Mouse (Mus musculus): Measurements from ENCODE around the gene Fut2. TPM values are rescaled to one million over a fixed set of nuclear protein-coding genes. Genes with fewer than 3 reads are reported as not detected.

Fut2 gene
- polyA plus RNA-seq, 1 experiment: 0.01 TPM

GRCm38 (mm10) chr7:45685811-45686210 lies 19.6 kb upstream of the Fut2 start:
- Histone ChIP-seq H3ac (ENCODE audit: control insufficient read depth, insufficient read length, low read depth) (no peak overlapping the region), H3K27me3 (ENCODE audit: control insufficient read depth, insufficient read depth, insufficient read length) (no peaks in the 10 kb centered on the region), H3K4me3 (ENCODE audit: insufficient read depth, poor library complexity, severe bottlenecking) (no peak overlapping the region), H3K79me3 (ENCODE audit: low read depth) (no peaks in the 10 kb centered on the region), H3K79me2 (ENCODE audit: control insufficient read depth, insufficient read depth) (no peaks in the 10 kb centered on the region), H3K36me3 (ENCODE audit: control insufficient read depth, insufficient read depth) (no peaks in the 10 kb centered on the region)
- TF ChIP-seq MYOD1 (IDR thresholded peaks at IDR 0.05; ENCODE audit: control insufficient read depth, insufficient read length, low read depth): no peak
- TF ChIP-seq CTCF (IDR thresholded peaks at IDR 0.05; ENCODE audit: control insufficient read depth, insufficient read depth, insufficient read length): no peak
- no peak for TF ChIP-seq FOSL1 (IDR thresholded peaks at IDR 0.05; ENCODE audit: insufficient read depth, low read length, poor library complexity, severe bottlenecking)
- no peak for TF ChIP-seq MAX (IDR thresholded peaks at IDR 0.05)
- TF ChIP-seq MYOG (IDR thresholded peaks at IDR 0.05; ENCODE audit: control insufficient read depth, extremely low read depth, insufficient read length): no peak
- no peak for TF ChIP-seq CEBPB (IDR thresholded peaks at IDR 0.05; ENCODE audit: low read depth)
- TF ChIP-seq USF1 (IDR thresholded peaks at IDR 0.05; ENCODE audit: low read depth): no peak

GRCm38 (mm10) chr7:45683396-45684050 lies 17.3 kb upstream of the Fut2 start, which contains the start of gene Ntn5:
Gene Ntn5 (plus strand): TSS chr7:45684022.
- Histone ChIP-seq H3K79me3 (ENCODE audit: low read depth) (no peaks in the 10 kb centered on the region), H3K36me3 (ENCODE audit: control insufficient read depth, insufficient read depth) (no peaks in the 10 kb centered on the region), H3K27me3 (ENCODE audit: control insufficient read depth, insufficient read depth, insufficient read length) (no peaks in the 10 kb centered on the region), H3K4me3 (ENCODE audit: insufficient read depth, poor library complexity, severe bottlenecking) (no peak within 1 kb of the TSS), H3ac (ENCODE audit: control insufficient read depth, insufficient read length, low read depth) (no peak within 1 kb of the TSS), H3K79me2 (ENCODE audit: control insufficient read depth, insufficient read depth) (no peaks in the 10 kb centered on the region)
- TF ChIP-seq MAX (IDR thresholded peaks at IDR 0.05) (no peak), CTCF (IDR thresholded peaks at IDR 0.05; ENCODE audit: control insufficient read depth, insufficient read depth, insufficient read length) (no peak), MYOD1 (IDR thresholded peaks at IDR 0.05; ENCODE audit: control insufficient read depth, insufficient read length, low read depth) (no peak), USF1 (IDR thresholded peaks at IDR 0.05; ENCODE audit: low read depth) (no peak), MYOG (IDR thresholded peaks at IDR 0.05; ENCODE audit: control insufficient read depth, extremely low read depth, insufficient read length) (no peak), CEBPB (IDR thresholded peaks at IDR 0.05; ENCODE audit: low read depth) (no peak), FOSL1 (IDR thresholded peaks at IDR 0.05; ENCODE audit: insufficient read depth, low read length, poor library complexity, severe bottlenecking) (no peak)

GRCm38 (mm10) chr7:45682144-45683126 lies 16.2 kb upstream of the Fut2 start:
- Histone ChIP-seq H3K4me3 (ENCODE audit: insufficient read depth, poor library complexity, severe bottlenecking) (no peak overlapping the region), H3K79me2 (ENCODE audit: control insufficient read depth, insufficient read depth) (no peaks in the 10 kb centered on the region)

GRCm38 (mm10) chr7:45681046-45681736 lies 15.0 kb upstream of the Fut2 start:
- Histone ChIP-seq H3ac (ENCODE audit: control insufficient read depth, insufficient read length, low read depth) (no peak overlapping the region), H3K27me3 (ENCODE audit: control insufficient read depth, insufficient read depth, insufficient read length) (no peaks in the 10 kb centered on the region), H3K4me3 (ENCODE audit: insufficient read depth, poor library complexity, severe bottlenecking) (no peak overlapping the region), H3K79me2 (ENCODE audit: control insufficient read depth, insufficient read depth) (no peaks in the 10 kb centered on the region), H3K36me3 (ENCODE audit: control insufficient read depth, insufficient read depth) (no peaks in the 10 kb centered on the region), H3K79me3 (ENCODE audit: low read depth) (no peaks in the 10 kb centered on the region)
- TF ChIP-seq USF1 (IDR thresholded peaks at IDR 0.05; ENCODE audit: low read depth): no peak
- TF ChIP-seq FOSL1 (IDR thresholded peaks at IDR 0.05; ENCODE audit: insufficient read depth, low read length, poor library complexity, severe bottlenecking): no peak
- no peak for TF ChIP-seq MYOD1 (IDR thresholded peaks at IDR 0.05; ENCODE audit: control insufficient read depth, insufficient read length, low read depth)
- no peak for TF ChIP-seq CTCF (IDR thresholded peaks at IDR 0.05; ENCODE audit: control insufficient read depth, insufficient read depth, insufficient read length)
- TF ChIP-seq MAX (IDR thresholded peaks at IDR 0.05): no peak
- TF ChIP-seq CEBPB (IDR thresholded peaks at IDR 0.05; ENCODE audit: low read depth): no peak
- TF ChIP-seq MYOG (IDR thresholded peaks at IDR 0.05; ENCODE audit: control insufficient read depth, extremely low read depth, insufficient read length): no peak

More at GRCm38 (mm10) chr7:45682144-45683126, 16.2 kb upstream of the Fut2 start:
- no peaks in the 10 kb centered on the region for H3K36me3 ChIP-seq (ENCODE audit: control insufficient read depth, insufficient read depth)
- no peak overlapping the region for H3ac ChIP-seq (ENCODE audit: control insufficient read depth, insufficient read length, low read depth)
- TF ChIP-seq FOSL1 (IDR thresholded peaks at IDR 0.05; ENCODE audit: insufficient read depth, low read length, poor library complexity, severe bottlenecking): no peak
- no peak for TF ChIP-seq USF1 (IDR thresholded peaks at IDR 0.05; ENCODE audit: low read depth)
- peak; percentile 93 for TF ChIP-seq CTCF (IDR thresholded peaks at IDR 0.05; ENCODE audit: control insufficient read depth, insufficient read depth, insufficient read length)
- no peak for TF ChIP-seq CEBPB (IDR thresholded peaks at IDR 0.05; ENCODE audit: low read depth)
- H3K27me3 ChIP-seq (ENCODE audit: control insufficient read depth, insufficient read depth, insufficient read length): no peaks in the 10 kb centered on the region
- H3K79me3 ChIP-seq (ENCODE audit: low read depth): no peaks in the 10 kb centered on the region

GRCm38 (mm10) chr7:45679966-45680621 lies 13.9 kb upstream of the Fut2 start:
- Histone ChIP-seq H3K79me3 (ENCODE audit: low read depth) (no peaks in the 10 kb centered on the region), H3K4me3 (ENCODE audit: insufficient read depth, poor library complexity, severe bottlenecking) (no peak overlapping the region), H3K27me3 (ENCODE audit: control insufficient read depth, insufficient read depth, insufficient read length) (no peaks in the 10 kb centered on the region), H3ac (ENCODE audit: control insufficient read depth, insufficient read length, low read depth) (no peak overlapping the region), H3K36me3 (ENCODE audit: control insufficient read depth, insufficient read depth) (no peaks in the 10 kb centered on the region), H3K79me2 (ENCODE audit: control insufficient read depth, insufficient read depth) (no peaks in the 10 kb centered on the region)
- TF ChIP-seq MAX (IDR thresholded peaks at IDR 0.05) (peak; percentile 84), FOSL1 (IDR thresholded peaks at IDR 0.05; ENCODE audit: insufficient read depth, low read length, poor library complexity, severe bottlenecking) (peak; percentile 70), CTCF (IDR thresholded peaks at IDR 0.05; ENCODE audit: control insufficient read depth, insufficient read depth, insufficient read length) (no peak)

Data from C2C12 (cell line).